Mouse (Mus musculus): ENCODE results near the gene Sestd1.

GRCm38 (mm10) chr2:77168781-77169180, 111.6 kb downstream of the Sestd1 start:
- no peak for TF ChIP-seq CTCF (IDR thresholded peaks at IDR 0.05; ENCODE audit: low read depth, low read length)
- TF ChIP-seq POLR2A (IDR thresholded peaks at IDR 0.05; ENCODE audit: extremely low read depth, insufficient read depth, low read length) = no peak

Data from liver, adult 2 months (tissue).